Mouse (Mus musculus): ENCODE measurements around the gene Snn.

- no peak for TF ChIP-seq CTCF (IDR thresholded peaks at IDR 0.05; ENCODE audit: extremely low read depth, insufficient read depth, low read length)
- no peak for TF ChIP-seq POLR2A (IDR thresholded peaks at IDR 0.05; ENCODE audit: extremely low read depth, insufficient read depth, low read length)
Measured at GRCm38 (mm10) chr16:11071887-11072286, 11.1 kb downstream of the Snn start.
